Mouse (Mus musculus): Measurements from ENCODE around the gene Ccdc183.

- TF ChIP-seq CTCF (IDR thresholded peaks at IDR 0.05; ENCODE audit: low read depth) (no peak), EP300 (IDR thresholded peaks at IDR 0.05; ENCODE audit: low read depth) (no peak)
These were observed 35.6 kb downstream of the Ccdc183 start for GRCm38 (mm10) chr2:25581901-25582301.
